Mouse (Mus musculus): ENCODE measurements around the gene Ano5. TPM values are rescaled to one million over a fixed set of nuclear protein-coding genes. Genes with fewer than 3 reads are reported as not detected.

The Ano5 gene
- polyA plus RNA-seq, 1 experiment from 2014 or later = 0.26 TPM

GRCm38 (mm10) chr7:51632543-51633229 lies 121.9 kb downstream of the Ano5 start:
- Histone ChIP-seq H3K9me3 (no peaks in the 10 kb centered on the region), H3K4me2 (peak overlapping the region; percentile 38), H3K4me3 (replicated peaks) (0 out of 2 replicates have a peak overlapping the region, but pooled peaks have one; percentile 2), H3K27me3 (peaks cover 24% of the 10 kb centered on the region), H3K9ac (no peak overlapping the region), H3K4me1 (peaks cover 9% of the 10 kb centered on the region), H3K27ac (peak overlapping the region; percentile 63), H3K36me3 (replicated peaks) (no peaks in the 10 kb centered on the region)
- 3% methylated on average over 9 of the region's 9 CpGs for WGBS
- peak; percentile 79 for ATAC-seq (ENCODE audit: low FRiP score)

GRCm38 (mm10) chr7:51633230-51633844 lies 122.5 kb downstream of the Ano5 start:
- H3K4me3 ChIP-seq (replicated peaks) = no peak overlapping the region
- H3K27me3 ChIP-seq = peaks cover 20% of the 10 kb centered on the region; the same call in 1 of the 2 replicates
- peaks cover 6% of the 10 kb centered on the region for H3K4me1 ChIP-seq
- peak overlapping the region; percentile 63 for H3K27ac ChIP-seq
- H3K9ac ChIP-seq = no peak overlapping the region
- H3K4me2 ChIP-seq = no peak overlapping the region; the same call in 1 of the 2 replicates
- WGBS = 2% methylated on average over 7 of the region's 7 CpGs
- no peaks in the 10 kb centered on the region for H3K36me3 ChIP-seq (replicated peaks)
- no peaks in the 10 kb centered on the region for H3K9me3 ChIP-seq
- peak; percentile 77 for ATAC-seq (ENCODE audit: low FRiP score)

Other genes with a start within 250 kb of the Ano5 start
- gene Slc17a6, start 111.0 kb downstream of the Ano5 start, polyA plus RNA-seq (2016; fragmentation: Nextera tagmentation; extraction: Ambion mirVana) = 38.4 and 39.4 TPM in 2 replicates

All from forebrain, embryonic 12.5 days (tissue).